Mouse (Mus musculus) adrenal gland, postnatal 36 days (tissue): ENCODE data around the gene H3f3b. TPM values are rescaled to one million over a fixed set of nuclear protein-coding genes. Genes with fewer than 3 reads are reported as not detected.

ENCODE experiments used
- DNase-seq, 2 experiments: peaks; one replicate each; pipeline ENCODE4 v3.0.0; 2021; ENCODE audit warnings: mixed read lengths in 1 of 2
- long read RNA-seq, 2 experiments: library from polyadenylated mRNA; stranded (forward); transcript quantifications; one replicate each; pipeline ENCODE4 v2.0.0; 2021; ENCODE audit warnings: borderline sequencing depth in 2 of 2
- total RNA-seq, 2 experiments: library from RNA; stranded (reverse); gene quantifications; 2 replicates each; pipeline ENCODE4 v1.2.3; 2021

The H3f3b gene
- 100 to 1,000 TPM; 347 to 353 TPM for total RNA-seq
- long read RNA-seq, experiment 1, transcript H3f3b-203 (3 exons, 773 nt), result minor isoform, 9 of 605 reads
- long read RNA-seq, experiment 1, transcript H3f3b-201 (4 exons, 1,993 nt), result major isoform, 514 of 605 reads
- long read RNA-seq, experiment 1, partial matches to known transcripts, result 7 of 605 reads
- long read RNA-seq, experiment 1, other reads (novel, unspliced or antisense), result 75 of 605 reads
- long read RNA-seq, experiment 2, transcript H3f3b-201 (4 exons, 1,993 nt), result major isoform, 147 of 167 reads
- long read RNA-seq, experiment 2, partial matches to known transcripts, result 1 of 167 reads
- long read RNA-seq, experiment 2, other reads (novel, unspliced or antisense), result 15 of 167 reads

GRCm38 (mm10) chr11:116027756-116028155, at the start of gene H3f3b:
Gene H3f3b (minus strand): TSS chr11:116027962.
- DNase-seq, result no peak

- no peak for DNase-seq
Observed at GRCm38 (mm10) chr11:116076836-116077235, 49.1 kb upstream of the H3f3b start.

- DNase-seq, result no peak
Observed at GRCm38 (mm10) chr11:116076266-116076540, 48.4 kb upstream of the H3f3b start.

- DNase-seq, result peak in 1 of 2 experiments; percentile 42
Observed at GRCm38 (mm10) chr11:116075539-116076265, 47.9 kb upstream of the H3f3b start.

GRCm38 (mm10) chr11:116074436-116074991, 46.8 kb upstream of the H3f3b start:
- DNase-seq, result no peak

- no peak for DNase-seq
Observed at GRCm38 (mm10) chr11:116072608-116073007, 44.8 kb upstream of the H3f3b start.

GRCm38 (mm10) chr11:116071510-116071909, 43.7 kb upstream of the H3f3b start:
- peak in 1 of 2 experiments; percentile 52 for DNase-seq

- no peak for DNase-seq
Observed at GRCm38 (mm10) chr11:116065345-116065744, 37.6 kb upstream of the H3f3b start.

GRCm38 (mm10) chr11:116064187-116064867, 36.6 kb upstream of the H3f3b start:
- peak in 1 of 2 experiments; percentile 54 for DNase-seq

GRCm38 (mm10) chr11:116063562-116063961, 35.8 kb upstream of the H3f3b start:
- no peak for DNase-seq

- DNase-seq, result no peak
Observed at GRCm38 (mm10) chr11:116062521-116062920, 34.8 kb upstream of the H3f3b start.

- no peak for DNase-seq
Observed at GRCm38 (mm10) chr11:116061641-116062415, 34.1 kb upstream of the H3f3b start.

GRCm38 (mm10) chr11:116060596-116060995, 32.8 kb upstream of the H3f3b start:
- DNase-seq, result no peak

- DNase-seq, result no peak
Observed at GRCm38 (mm10) chr11:116059691-116060025, 31.9 kb upstream of the H3f3b start.

GRCm38 (mm10) chr11:116058868-116059690, 31.3 kb upstream of the H3f3b start:
- no peak for DNase-seq

- no peak for DNase-seq
Observed at GRCm38 (mm10) chr11:116058022-116058614, 30.4 kb upstream of the H3f3b start.

- no peak for DNase-seq
Observed at GRCm38 (mm10) chr11:116057237-116057881, 29.6 kb upstream of the H3f3b start.

- DNase-seq, result no peak
Observed at GRCm38 (mm10) chr11:116055873-116056272, 28.1 kb upstream of the H3f3b start.

GRCm38 (mm10) chr11:116053510-116054229, 25.9 kb upstream of the H3f3b start:
- no peak for DNase-seq
